Mouse (Mus musculus): ENCODE results near the gene Stk38l. TPM values are rescaled to one million over a fixed set of nuclear protein-coding genes. Genes with fewer than 3 reads are reported as not detected.

Stk38l gene
- polyA plus RNA-seq (2015; fragmentation: Nextera tagmentation; extraction: Ambion mirVana), result 13.2 and 14.2 TPM in 2 replicates

DNA sequence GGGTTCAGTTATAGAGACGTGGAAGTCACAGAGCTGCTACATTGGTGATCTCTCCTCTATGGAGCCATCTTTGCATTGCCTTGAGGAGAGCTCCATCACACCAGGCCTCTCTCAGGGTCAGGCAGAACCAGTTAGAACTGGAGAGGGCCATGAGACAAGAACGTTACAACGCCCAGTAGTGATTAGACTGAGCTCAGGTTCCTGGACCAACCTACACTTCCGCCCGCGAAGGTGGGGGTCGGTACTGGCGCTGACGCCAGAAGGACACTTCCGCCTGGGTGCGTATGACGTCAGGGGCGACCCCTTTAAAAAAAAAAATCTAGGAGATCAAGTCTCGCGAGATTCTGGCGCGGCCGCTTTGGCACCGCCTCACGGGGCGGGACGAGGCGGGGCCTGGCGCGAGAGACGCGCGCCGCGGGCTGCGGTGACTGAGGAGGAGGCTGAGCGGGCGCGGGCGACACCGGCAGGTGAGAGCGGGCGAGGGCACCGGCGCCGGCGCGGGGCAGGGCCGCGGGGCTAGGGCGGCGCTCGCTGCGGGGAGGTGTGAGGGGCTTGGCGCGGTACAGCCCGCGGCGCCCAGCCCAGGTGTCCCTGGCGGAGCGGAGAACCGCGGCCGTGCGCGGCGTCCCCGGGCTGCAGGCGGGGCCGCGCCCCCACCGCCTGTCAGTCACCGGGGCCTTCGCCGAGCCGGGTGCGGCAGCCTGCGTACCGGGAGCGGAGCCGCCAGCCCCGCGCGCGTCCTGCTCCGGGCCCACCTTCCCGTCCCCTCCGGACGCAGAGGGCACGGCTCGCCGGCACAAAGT lies at the start of gene Stk38l:
Gene Stk38l (plus strand): TSS at position 415 of the 803 bp plus-strand sequence.
- H3K36me3 ChIP-seq (ENCODE audit: insufficient read depth, low read length), result no peaks in the 10 kb centered on the region
- TF ChIP-seq EP300 (IDR thresholded peaks at IDR 0.05) (peak; percentile 78), CTCF (IDR thresholded peaks at IDR 0.05) (peak; percentile 18)
- WGBS, result 2% methylated on average over 60 of the region's 87 CpGs
- peak within 1 kb of the TSS; percentile 70 for H3K9ac ChIP-seq (replicated peaks; ENCODE audit: low read depth)
- no peaks in the 10 kb centered on the region for H3K27me3 ChIP-seq (replicated peaks; ENCODE audit: insufficient read depth, low read length)
- peak within 1 kb of the TSS; percentile 91 for H3K4me3 ChIP-seq (ENCODE audit: low read depth, low read length)
- peak; percentile 98 for ATAC-seq
- H3K9me3 ChIP-seq (ENCODE audit: low read length), result no peaks in the 10 kb centered on the region
- DNase-seq (ENCODE audit: low spot score), result peak; percentile 96
- peak within 1 kb of the TSS; percentile 82 for H3K4me2 ChIP-seq (replicated peaks; ENCODE audit: low read depth, low read length)
- H3K27ac ChIP-seq (ENCODE audit: low read length), result peak within 1 kb of the TSS; percentile 76
- H3K4me1 ChIP-seq (ENCODE audit: insufficient read depth, low read depth, low read length), result no peaks in the 10 kb centered on the region

DNA sequence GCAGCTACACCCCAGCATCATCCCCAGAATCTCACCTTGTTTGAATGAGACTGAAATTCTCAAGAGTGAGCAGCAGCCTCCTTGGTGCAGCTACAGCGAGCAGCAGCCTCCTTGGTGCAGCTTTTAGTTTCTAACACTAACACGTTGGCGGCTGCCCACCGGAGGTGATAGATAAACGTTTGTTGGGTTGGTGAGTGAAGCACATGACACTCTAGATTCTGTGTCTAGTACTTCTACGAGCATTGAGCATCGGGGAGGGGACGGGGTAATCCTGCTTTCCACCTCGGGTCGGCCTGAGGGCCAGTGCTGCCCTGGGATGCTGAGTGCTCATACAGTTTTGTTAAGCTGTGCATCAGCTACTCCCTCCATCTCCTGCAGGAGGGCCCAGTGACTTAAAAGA lies 47.9 kb upstream of the Stk38l start:
- H3K27ac ChIP-seq (ENCODE audit: low read length), result no peak overlapping the region
- no peak for DNase-seq (ENCODE audit: low spot score)
- no peak overlapping the region for H3K4me2 ChIP-seq (replicated peaks; ENCODE audit: low read depth, low read length)
- H3K9me3 ChIP-seq (ENCODE audit: low read length), result no peaks in the 10 kb centered on the region
- no peaks in the 10 kb centered on the region for H3K36me3 ChIP-seq (ENCODE audit: insufficient read depth, low read length)
- 51% methylated on average over 10 of the region's 10 CpGs for WGBS
- TF ChIP-seq CTCF (IDR thresholded peaks at IDR 0.05), result no peak
- no peak for TF ChIP-seq EP300 (IDR thresholded peaks at IDR 0.05)
- H3K9ac ChIP-seq (replicated peaks; ENCODE audit: low read depth), result no peak overlapping the region
- no peak overlapping the region for H3K4me3 ChIP-seq (ENCODE audit: low read depth, low read length)
- no peaks in the 10 kb centered on the region for H3K27me3 ChIP-seq (replicated peaks; ENCODE audit: insufficient read depth, low read length)
- no peaks in the 10 kb centered on the region for H3K4me1 ChIP-seq (ENCODE audit: insufficient read depth, low read depth, low read length)
- ATAC-seq, result no peak

DNA sequence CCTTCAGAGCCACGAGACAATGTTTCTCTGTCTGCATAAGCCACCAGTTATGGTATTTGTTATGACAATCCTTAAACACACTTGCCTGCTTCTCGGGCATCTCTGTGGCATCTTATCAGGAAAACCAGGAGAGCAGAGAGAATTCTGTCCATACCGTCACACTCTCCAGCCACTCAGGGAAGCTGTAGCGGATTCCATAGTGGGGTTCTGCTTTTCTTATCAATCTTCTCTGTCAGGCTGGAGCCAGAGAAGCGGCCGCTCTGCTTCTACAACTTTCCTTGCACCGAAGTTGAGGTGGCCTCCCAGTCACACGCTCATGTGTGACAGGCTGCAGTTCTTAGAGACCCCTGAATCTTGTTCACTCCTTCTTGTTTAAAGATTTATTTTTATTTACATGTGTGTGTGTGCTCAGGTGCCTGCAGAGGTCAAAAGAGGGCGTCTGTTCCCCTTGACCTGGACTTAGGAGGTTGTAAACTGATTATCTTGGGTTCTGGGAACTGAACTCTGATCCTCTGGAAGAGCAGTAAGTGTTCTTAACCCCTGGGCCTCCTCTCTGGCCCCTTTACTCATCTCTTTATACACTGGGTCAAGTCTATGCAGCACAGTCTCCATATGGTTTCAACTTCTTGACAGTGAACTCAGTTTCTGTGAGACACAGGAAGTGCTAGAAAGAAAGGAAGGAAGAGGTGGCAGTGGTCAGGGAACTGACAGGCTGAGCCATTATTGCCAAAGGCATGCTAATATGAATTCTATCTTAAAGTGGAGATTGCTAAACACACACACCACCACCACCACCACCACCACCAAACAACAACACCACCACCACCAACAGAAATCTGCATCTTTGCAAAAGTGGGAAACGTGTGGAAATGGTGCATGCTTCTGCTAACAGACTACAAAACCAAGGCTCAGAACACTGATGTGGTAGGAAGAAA lies 46.4 kb upstream of the Stk38l start:
- WGBS, result 31% methylated on average over 10 of the region's 10 CpGs
- H3K9me3 ChIP-seq (ENCODE audit: low read length), result no peaks in the 10 kb centered on the region
- H3K27me3 ChIP-seq (replicated peaks; ENCODE audit: insufficient read depth, low read length), result no peaks in the 10 kb centered on the region
- H3K4me3 ChIP-seq (ENCODE audit: low read depth, low read length), result no peak overlapping the region
- H3K36me3 ChIP-seq (ENCODE audit: insufficient read depth, low read length), result no peaks in the 10 kb centered on the region
- H3K27ac ChIP-seq (ENCODE audit: low read length), result no peak overlapping the region
- H3K4me2 ChIP-seq (replicated peaks; ENCODE audit: low read depth, low read length), result no peak overlapping the region
- TF ChIP-seq CTCF (IDR thresholded peaks at IDR 0.05), result no peak
- no peak for TF ChIP-seq EP300 (IDR thresholded peaks at IDR 0.05)
- H3K4me1 ChIP-seq (ENCODE audit: insufficient read depth, low read depth, low read length), result no peaks in the 10 kb centered on the region
- ATAC-seq (no peak), DNase-seq (ENCODE audit: low spot score) (no peak)
- H3K9ac ChIP-seq (replicated peaks; ENCODE audit: low read depth), result no peak overlapping the region

DNA sequence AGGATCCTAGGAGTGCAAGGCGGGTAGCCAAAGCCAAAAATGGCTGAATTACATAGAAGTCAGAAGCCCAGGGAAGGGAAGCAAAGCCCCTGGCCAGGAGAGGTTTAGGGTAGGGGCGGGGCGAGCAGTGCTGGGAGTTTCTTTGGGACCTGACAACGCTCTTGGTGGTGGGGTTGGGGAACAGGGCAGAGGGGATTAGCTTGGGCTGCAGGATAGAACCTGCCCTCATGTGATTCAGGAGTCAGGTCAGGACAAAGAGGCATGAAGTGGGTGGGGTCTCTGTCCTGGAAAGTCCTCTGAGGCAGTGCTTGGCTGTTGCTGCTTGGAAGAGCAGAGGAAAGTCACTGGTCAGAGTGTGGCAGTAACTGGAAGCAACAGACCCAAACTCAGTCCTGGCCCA lies 40.9 kb upstream of the Stk38l start:
- H3K4me1 ChIP-seq (ENCODE audit: insufficient read depth, low read depth, low read length), result no peaks in the 10 kb centered on the region
- H3K9ac ChIP-seq (replicated peaks; ENCODE audit: low read depth), result no peak overlapping the region
- no peak overlapping the region for H3K4me2 ChIP-seq (replicated peaks; ENCODE audit: low read depth, low read length)
- WGBS, result 86% methylated on average over 4 of the region's 4 CpGs
- no peak overlapping the region for H3K4me3 ChIP-seq (ENCODE audit: low read depth, low read length)
- no peak for TF ChIP-seq CTCF (IDR thresholded peaks at IDR 0.05)
- TF ChIP-seq EP300 (IDR thresholded peaks at IDR 0.05), result no peak
- H3K27ac ChIP-seq (ENCODE audit: low read length), result no peak overlapping the region
- H3K9me3 ChIP-seq (ENCODE audit: low read length), result no peaks in the 10 kb centered on the region
- DNase-seq (ENCODE audit: low spot score) (no peak), ATAC-seq (no peak)
- H3K36me3 ChIP-seq (ENCODE audit: insufficient read depth, low read length), result no peaks in the 10 kb centered on the region
- H3K27me3 ChIP-seq (replicated peaks; ENCODE audit: insufficient read depth, low read length), result no peaks in the 10 kb centered on the region

DNA sequence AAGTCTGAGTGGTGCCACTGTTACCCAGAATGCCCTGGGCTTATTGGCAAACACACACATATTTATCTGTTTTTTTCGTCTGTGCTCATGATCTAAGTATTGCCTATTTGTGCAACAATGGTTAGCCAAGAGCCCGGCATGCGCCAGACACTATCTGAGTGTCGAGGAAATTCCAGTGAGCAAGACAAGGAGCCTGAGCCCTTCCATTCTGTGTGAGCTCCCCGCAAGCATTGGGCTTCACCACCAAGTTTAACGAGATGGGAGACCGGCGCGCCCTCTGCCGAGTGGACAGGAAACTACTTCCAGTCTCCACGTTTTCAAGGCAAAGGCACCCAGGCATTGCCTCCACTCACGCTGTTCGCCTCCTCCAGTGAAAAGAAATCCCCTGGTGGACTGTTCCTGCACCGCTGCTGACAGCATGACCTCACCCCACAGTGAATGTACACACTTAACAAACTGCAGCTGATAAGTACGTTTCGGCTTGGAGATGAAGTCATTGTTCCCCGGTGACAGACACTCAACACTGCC lies 39.0 kb upstream of the Stk38l start:
- peak overlapping the region; percentile 12; the same call in 1 of the 2 replicates for H3K27ac ChIP-seq (ENCODE audit: low read length)
- no peaks in the 10 kb centered on the region for H3K36me3 ChIP-seq (ENCODE audit: insufficient read depth, low read length)
- no peaks in the 10 kb centered on the region for H3K27me3 ChIP-seq (replicated peaks; ENCODE audit: insufficient read depth, low read length)
- peak; percentile 91 for DNase-seq (ENCODE audit: low spot score)
- peak; percentile 33; the same call in 1 of the 2 replicates for TF ChIP-seq EP300 (IDR thresholded peaks at IDR 0.05)
- peak; percentile 73 for TF ChIP-seq CTCF (IDR thresholded peaks at IDR 0.05)
- ATAC-seq, result peak; percentile 93
- 31% methylated on average over 17 of the region's 17 CpGs for WGBS
- H3K4me2 ChIP-seq (replicated peaks; ENCODE audit: low read depth, low read length), result no peak overlapping the region; the same call in 1 of the 2 replicates
- H3K9me3 ChIP-seq (ENCODE audit: low read length), result no peaks in the 10 kb centered on the region
- no peak overlapping the region for H3K4me3 ChIP-seq (ENCODE audit: low read depth, low read length)
- no peaks in the 10 kb centered on the region for H3K4me1 ChIP-seq (ENCODE audit: insufficient read depth, low read depth, low read length)
- H3K9ac ChIP-seq (replicated peaks; ENCODE audit: low read depth), result no peak overlapping the region
